Mouse (Mus musculus) lung, adult 2 months (tissue): ENCODE results near the gene Megf8. TPM values are rescaled to one million over a fixed set of nuclear protein-coding genes. Genes with fewer than 3 reads are reported as not detected.

Experiments
- DNase-seq: peaks from one replicate; pipeline ENCODE4 v3.0.0; 2022
- H3K4me1 ChIP-seq: fragments of 200-500 bp; 2 replicates; pipeline ENCODE4 v1.6.1; 2011; ENCODE audit warnings: low read length; ENCODE audit not compliant: control insufficient read depth, insufficient read depth
- H3K4me3 ChIP-seq: fragments of 200-500 bp; replicated peaks from 2 replicates; pipeline ENCODE3; 2011; ENCODE audit warnings: low read depth, mild to moderate bottlenecking, control low read depth, low read length; ENCODE audit errors: extremely low read depth
- CTCF ChIP-seq: fragments of 200-500 bp; IDR thresholded peaks from 2 replicates; pipeline ENCODE4 v1.5.1; 2011; ENCODE audit warnings: mild to moderate bottlenecking, low read length, control low read depth; ENCODE audit not compliant: insufficient read depth
- POLR2A ChIP-seq: fragments of 200-500 bp; IDR thresholded peaks from 2 replicates; pipeline ENCODE4 v1.6.1; 2011; ENCODE audit warnings: low read depth, mild to moderate bottlenecking, control low read depth, low read length, borderline replicate concordance; ENCODE audit errors: extremely low read depth
- WGBS: fragments of 180-500 bp; shearing (Covaris S2); methylation state at CpG from one replicate; pipeline ENCODE4 v1.1.7; 2018; 5-methylcytosine and 5-hydroxymethylcytosine counted together
- polyA plus RNA-seq: library from polyadenylated mRNA; depleted of rRNA; stranded (reverse); fragments of >200 nt; gene quantifications from 2 replicates; pipeline ENCODE4 v1.2.3, GENCODE M21; 2012

The Megf8 gene
- polyA plus RNA-seq, 1 experiment, result 46.8 TPM

DNA sequence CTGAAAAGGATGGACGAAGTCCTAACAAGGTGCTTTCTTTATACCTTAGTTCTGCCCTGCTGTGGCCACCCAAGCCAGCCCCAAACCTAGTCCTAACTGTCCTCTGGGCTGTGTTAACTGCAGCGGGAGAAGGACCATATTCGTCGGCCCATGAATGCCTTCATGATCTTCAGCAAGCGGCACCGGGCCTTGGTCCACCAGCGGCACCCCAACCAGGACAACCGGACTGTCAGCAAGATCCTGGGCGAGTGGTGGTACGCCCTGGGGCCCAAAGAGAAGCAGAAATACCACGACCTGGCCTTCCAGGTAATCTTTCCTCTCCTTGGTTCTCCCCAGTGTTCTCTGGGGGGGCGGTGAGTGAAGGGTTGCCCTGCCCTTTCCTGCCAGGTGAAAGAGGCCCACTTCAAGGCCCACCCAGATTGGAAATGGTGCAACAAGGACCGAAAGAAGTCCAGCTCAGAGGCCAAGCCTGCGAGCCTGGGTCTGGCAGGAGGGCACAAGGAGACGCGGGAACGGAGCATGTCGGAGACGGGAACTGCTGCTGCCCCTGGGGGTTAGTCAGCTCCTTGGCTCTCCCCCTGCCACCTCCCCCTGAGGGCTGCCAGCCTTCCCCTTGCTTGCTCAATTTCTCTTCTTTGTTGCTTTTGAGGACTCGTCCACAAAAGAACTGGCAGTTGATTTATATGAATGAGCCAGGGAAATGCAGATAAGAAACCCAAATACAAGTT is 31.3 kb upstream of the Megf8 start:
- TF ChIP-seq CTCF (no peak), POLR2A (no peak)
- WGBS, result 86% methylated on average over 20 of the region's 20 CpGs

DNA sequence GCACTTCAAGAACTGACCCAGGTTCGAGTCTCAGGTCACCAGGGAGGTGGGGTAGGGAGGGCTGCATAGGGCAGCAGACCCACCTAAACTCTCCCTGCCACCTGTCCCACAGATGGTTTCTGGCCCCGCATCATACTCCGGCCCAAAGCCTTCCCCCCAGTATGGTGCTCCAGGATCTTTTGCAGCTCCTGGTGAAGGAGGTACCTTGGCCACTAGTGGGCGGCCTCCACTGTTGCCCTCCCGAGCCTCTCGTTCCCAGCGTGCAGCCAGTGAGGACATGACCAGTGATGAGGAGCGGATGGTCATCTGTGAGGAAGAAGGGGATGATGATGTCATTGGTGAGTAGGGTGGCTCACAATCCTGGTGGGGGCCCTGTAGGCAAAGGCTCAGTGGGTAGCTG is 30.0 kb upstream of the Megf8 start:
- WGBS, result 77% methylated on average over 8 of the region's 8 CpGs
- Histone ChIP-seq H3K4me3 (no peak overlapping the region), H3K4me1 (peaks cover 15% of the 10 kb centered on the region)
- TF ChIP-seq POLR2A (no peak), CTCF (no peak)
- no peak for DNase-seq

More for the DNA sequence above, 31.3 kb upstream of the Megf8 start:
- DNase-seq, result no peak
- Histone ChIP-seq H3K4me3 (no peak overlapping the region), H3K4me1 (peaks cover 25% of the 10 kb centered on the region)

DNA sequence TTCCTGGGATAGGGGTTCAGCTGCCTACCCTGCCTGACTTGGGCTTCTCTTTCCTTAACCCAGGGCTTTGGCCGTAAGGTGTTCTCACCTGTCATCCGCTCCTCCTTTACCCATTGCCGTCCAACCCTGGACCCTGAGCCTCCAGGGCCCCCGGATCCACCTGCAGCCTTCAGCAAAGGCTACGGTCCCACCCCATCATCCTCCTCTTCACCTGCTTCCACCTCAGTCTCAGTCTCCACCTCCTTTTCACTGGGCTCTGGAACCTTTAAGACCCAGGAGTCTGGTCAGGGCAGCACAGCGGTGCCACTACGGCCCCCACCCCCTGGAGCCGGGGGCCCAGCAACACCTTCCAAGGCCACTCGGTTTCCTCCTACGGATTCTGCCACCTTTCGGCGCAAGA is 29.0 kb upstream of the Megf8 start:
- DNase-seq, result no peak
- 95% methylated on average over 12 of the region's 12 CpGs for WGBS
- no peak for TF ChIP-seq POLR2A
- no peak for TF ChIP-seq CTCF
- Histone ChIP-seq H3K4me1 (peaks cover 13% of the 10 kb centered on the region), H3K4me3 (no peak overlapping the region)

DNA sequence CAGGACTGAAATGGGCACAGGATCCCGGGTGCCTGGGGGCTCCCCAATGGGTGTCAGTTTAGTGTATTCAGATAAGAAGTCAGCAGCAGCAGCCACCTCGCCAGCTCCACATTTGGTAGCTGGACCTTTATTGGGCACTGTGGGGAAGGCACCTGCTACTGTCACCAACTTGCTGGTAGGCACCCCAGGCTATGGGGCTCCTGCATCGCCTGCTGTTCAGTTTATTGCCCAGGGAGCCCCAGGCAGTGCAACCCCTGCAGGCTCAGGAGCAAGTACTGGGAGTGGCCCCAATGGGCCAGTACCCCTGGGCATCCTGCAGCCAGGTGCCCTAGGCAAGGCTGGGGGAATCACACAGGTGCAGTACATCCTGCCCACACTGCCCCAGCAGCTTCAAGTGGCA is 28.2 kb upstream of the Megf8 start:
- Histone ChIP-seq H3K4me3 (no peak overlapping the region), H3K4me1 (peaks cover 6% of the 10 kb centered on the region)
- DNase-seq, result no peak
- WGBS, result 92% methylated on average over 3 of the region's 3 CpGs
- TF ChIP-seq POLR2A, result no peak
- no peak for TF ChIP-seq CTCF

DNA sequence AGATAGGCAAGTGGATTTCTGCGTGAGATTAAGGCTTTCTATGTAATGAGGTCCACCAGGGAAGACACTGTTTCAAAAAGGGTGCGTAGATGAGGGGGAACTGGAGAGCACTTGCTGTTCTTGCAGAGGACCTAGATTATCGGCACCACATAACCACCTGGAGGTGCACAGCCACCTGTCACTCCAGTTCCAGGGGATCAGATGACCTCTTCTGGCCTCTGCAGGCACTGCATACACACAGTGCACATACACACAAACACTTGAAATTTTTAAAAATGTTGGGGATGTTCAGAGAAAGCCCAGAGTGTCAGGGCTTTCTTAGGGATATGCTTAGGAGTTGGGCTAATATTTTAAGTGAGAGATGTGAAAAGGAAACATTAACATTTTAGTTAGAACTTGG is 27.0 kb upstream of the Megf8 start:
- TF ChIP-seq CTCF, result no peak
- no peak for TF ChIP-seq POLR2A
- no peaks in the 10 kb centered on the region for H3K4me1 ChIP-seq
- no peak for DNase-seq
- H3K4me3 ChIP-seq, result no peak overlapping the region
- 100% methylated on average over 3 of the region's 3 CpGs for WGBS

DNA sequence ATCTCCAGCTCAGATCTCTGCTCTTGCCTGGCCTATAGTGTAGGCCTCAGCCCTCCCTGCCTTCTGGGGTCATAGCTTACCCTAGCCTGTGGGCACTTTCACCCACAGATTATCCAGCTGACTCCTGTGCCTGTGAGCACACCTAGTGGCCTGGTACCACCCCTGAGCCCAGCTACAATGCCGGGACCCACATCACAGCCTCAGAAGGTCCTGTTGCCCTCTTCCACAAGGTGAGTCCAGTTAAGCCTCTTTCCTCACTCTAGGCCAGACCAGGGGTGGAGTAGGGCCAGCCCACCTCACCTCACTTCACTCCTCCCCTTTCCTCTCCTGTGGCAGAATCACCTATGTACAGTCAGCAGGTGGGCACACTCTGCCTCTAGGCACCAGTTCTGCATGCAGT is 26.5 kb upstream of the Megf8 start:
- TF ChIP-seq POLR2A (no peak), CTCF (no peak)
- Histone ChIP-seq H3K4me3 (no peak overlapping the region), H3K4me1 (no peaks in the 10 kb centered on the region)
- DNase-seq, result no peak
- WGBS, result 90% methylated on average over 1 of the region's 1 CpGs

DNA sequence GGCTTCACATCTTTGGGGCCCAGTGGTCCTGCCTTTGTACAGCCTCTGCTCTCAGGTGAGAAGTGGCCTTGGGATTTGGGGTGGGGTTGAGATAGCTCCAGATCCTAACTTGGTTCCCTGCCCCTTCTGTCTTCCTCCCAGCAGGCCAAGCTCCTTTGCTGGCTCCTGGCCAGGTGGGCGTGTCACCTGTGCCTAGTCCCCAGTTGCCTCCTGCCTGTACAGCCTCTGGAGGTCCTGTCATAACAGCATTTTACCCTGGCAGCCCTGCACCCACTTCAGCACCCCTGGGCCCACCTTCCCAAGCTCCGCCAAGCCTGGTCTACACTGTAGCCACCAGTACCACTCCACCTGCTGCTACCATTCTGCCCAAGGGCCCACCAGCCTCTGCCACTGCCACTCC is 26.1 kb upstream of the Megf8 start:
- DNase-seq, result no peak
- TF ChIP-seq POLR2A (no peak), CTCF (no peak)
- 66% methylated on average over 2 of the region's 2 CpGs for WGBS
- no peaks in the 10 kb centered on the region for H3K4me1 ChIP-seq
- H3K4me3 ChIP-seq, result no peak overlapping the region

DNA sequence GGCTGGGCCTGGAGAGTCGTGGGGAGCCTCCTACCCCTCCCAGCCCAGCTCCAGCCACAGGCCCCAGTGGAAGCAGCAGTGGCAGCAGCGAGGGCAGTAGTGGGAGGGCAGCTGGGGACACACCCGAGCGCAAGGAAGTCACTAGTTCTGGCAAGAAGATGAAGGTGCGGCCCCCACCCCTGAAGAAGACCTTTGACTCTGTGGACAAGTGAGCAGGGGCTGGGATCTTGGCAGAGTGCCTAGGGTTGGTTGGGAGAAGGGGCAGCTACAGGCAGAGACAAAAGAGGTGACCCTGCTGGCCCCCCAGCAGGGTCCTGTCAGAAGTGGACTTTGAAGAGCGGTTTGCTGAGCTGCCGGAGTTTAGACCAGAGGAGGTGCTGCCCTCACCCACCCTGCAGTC is 24.9 kb upstream of the Megf8 start:
- H3K4me3 ChIP-seq, result no peak overlapping the region
- WGBS, result 53% methylated on average over 7 of the region's 7 CpGs
- no peaks in the 10 kb centered on the region for H3K4me1 ChIP-seq
- TF ChIP-seq CTCF (no peak), POLR2A (no peak)
- no peak for DNase-seq

DNA sequence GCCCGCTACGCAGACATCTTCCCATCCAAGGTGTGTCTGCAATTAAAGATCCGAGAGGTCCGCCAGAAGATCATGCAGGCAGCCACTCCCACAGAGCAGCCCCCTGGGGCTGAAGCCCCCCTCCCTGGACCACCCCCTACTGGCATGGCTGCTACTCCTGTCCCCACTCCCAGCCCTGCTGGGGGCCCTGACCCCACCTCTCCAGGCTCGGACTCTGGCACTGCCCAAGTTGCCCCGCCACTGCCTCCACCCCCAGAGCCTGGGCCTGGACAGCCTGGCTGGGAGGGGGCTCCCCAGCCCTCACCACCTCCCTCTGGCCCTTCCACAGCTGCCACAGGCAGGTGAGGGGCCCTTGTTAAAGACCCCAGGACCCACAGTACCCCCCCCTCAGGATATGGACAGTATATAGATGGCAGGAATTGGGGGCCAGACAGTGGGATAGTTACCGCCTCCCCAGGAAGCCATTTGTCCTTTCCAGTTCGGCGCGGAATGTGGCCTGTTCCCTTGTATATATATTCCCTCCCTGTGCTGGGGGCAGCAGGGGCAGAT is 23.7 kb upstream of the Megf8 start:
- no peak for DNase-seq
- Histone ChIP-seq H3K4me1 (no peaks in the 10 kb centered on the region), H3K4me3 (no peak overlapping the region)
- WGBS, result 77% methylated on average over 10 of the region's 10 CpGs
- no peak for TF ChIP-seq CTCF
- TF ChIP-seq POLR2A, result no peak

DNA sequence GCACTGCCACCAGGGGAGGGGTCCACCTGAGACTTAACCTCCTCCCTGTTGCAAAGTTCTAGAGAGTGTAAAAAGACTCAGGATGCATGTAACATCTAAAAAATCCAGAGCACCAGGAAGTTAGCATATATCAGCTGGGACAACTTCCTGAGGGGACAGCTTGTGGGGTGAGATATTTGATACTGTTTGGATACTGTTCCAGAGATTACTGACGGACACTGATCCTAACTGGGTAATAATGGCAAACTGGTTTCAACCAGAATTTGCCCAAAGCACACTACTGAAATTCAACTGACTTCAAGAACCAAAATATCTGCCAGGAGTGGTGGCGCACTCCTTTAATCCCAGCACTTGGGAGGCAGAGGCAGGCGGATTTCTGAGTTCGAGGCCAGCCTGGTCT is 22.5 kb upstream of the Megf8 start:
- 86% methylated on average over 4 of the region's 4 CpGs for WGBS
- Histone ChIP-seq H3K4me3 (no peak overlapping the region), H3K4me1 (no peaks in the 10 kb centered on the region)
- no peak for TF ChIP-seq CTCF
- no peak for TF ChIP-seq POLR2A
- no peak for DNase-seq
